Mouse (Mus musculus) adrenal gland, postnatal 25 days (tissue): ENCODE measurements around the gene Srsf1. TPM values are rescaled to one million over a fixed set of nuclear protein-coding genes. Genes with fewer than 3 reads are reported as not detected.
A peak's percentile ranks its signal among the peaks of the same experiment; 100 is the strongest.

ENCODE experiments used
- DNase-seq: peaks from one replicate; pipeline ENCODE4 v3.0.0; 2021; ENCODE audit warnings: mixed read lengths
- long read RNA-seq: library from polyadenylated mRNA; stranded (forward); transcript quantifications from one replicate; pipeline ENCODE4 v2.0.0, GENCODE M21; 2021
- total RNA-seq: library from RNA; stranded (reverse); gene quantifications from 2 replicates; pipeline ENCODE4 v1.2.3, GENCODE M21; 2021

The Srsf1 gene
- 226 and 298 TPM in 2 replicates for total RNA-seq
- long read RNA-seq, full-length matches to known transcripts: 50 of 128 reads
- long read RNA-seq, partial matches to known transcripts: 13 of 128 reads
- long read RNA-seq, other reads (novel, unspliced or antisense): 65 of 128 reads

DNA sequence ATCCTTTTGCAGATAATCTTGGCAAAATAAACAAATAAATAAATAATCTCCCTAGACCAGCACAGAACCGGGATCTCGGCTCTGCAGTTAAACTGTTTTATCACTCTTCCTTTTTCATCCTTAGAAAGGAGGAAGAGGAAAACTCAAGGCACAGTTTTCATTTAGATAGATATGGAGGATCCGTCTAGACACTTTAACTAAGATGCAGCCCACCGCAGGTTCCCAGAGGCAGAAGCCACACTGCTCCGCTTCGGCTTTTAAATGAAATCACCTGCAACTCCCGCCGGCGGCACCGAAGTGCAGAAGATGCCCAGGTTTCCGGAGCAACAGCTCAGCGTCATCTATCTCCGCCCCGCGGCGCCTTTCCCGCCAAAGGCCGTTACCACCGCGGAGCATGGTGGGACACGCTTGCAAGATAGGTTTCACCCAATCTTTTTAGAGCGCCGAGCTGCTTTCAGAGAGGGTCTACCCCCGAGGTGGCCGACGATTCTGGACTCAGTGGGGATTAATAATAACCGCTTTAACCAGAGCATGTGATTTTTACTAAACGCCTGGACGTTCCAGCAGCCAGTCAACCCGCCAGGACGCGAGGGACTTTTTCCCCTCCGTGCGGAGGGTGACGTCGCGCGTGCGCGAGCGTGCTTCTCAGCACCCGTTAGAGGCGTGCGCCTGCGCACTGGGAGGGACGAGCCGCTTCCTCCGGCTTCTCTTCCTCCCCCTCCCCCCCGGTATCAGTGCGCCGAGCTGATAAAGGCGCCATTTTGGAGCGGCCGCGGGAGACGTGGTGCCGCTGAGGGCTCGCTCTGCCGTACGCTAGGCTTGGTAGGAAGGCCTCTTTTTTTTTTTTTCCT is at the start of gene Srsf1:
Gene Srsf1 (plus strand): TSS at position 430 of the 851 bp plus-strand sequence.
- DNase-seq: peak; percentile 99

DNA sequence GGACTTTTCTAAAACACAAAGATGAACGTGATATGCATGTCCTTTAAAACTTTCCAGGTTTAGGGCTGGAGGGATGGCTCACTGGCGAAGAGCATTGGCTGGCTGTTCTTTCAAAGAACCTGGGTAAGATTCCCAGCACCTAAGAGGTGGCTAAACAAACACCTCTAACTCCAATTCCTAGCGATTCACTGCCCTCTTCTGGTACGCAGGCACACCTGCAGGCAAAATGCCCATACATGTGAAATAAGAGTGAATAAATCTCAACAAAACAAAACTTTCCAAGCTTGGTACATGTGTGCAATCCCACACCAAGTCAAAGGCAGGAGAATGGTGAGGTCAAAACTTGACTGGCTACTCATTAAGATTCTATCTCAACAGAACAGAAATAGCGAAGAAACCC is 47.4 kb upstream of the Srsf1 start:
- no peak for DNase-seq

DNA sequence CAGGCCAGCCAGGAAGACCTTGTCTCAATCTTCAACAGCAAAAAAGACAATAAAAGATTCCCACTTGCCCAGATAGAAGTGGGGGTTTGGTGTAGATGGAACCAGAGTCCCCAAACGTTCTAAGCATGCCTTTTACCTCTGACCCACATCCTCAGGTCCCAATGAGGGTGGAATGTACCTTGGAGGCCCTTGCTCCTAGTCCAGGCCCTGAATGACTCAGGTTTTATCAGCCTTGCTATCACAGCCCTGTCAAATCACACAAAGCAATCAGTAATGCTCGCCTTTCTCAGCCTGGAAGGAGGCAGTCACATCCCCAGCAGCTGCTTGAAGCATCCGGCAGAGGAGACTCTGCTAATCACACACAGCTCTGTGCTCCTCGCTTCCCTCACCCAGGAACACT is 44.4 kb upstream of the Srsf1 start:
- no peak for DNase-seq

DNA sequence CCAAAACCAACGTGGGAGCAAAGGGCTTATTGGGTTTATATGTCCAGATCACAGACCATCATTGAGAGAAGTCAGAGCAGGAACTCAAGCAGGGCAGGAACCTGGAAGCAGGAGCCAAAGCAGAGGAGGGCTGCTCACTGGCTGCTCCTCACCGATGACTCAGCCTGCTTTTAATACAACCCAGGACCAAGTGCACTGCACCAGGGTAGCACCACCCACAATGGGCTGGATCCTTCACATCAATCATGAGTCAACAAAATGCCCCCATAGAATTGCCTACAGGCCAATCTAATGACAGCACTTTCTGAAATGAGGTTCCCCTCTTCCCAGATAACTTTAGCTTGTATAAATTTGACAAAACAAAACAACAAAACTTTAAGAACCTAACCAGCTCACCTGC is 43.0 kb upstream of the Srsf1 start:
- DNase-seq: no peak

DNA sequence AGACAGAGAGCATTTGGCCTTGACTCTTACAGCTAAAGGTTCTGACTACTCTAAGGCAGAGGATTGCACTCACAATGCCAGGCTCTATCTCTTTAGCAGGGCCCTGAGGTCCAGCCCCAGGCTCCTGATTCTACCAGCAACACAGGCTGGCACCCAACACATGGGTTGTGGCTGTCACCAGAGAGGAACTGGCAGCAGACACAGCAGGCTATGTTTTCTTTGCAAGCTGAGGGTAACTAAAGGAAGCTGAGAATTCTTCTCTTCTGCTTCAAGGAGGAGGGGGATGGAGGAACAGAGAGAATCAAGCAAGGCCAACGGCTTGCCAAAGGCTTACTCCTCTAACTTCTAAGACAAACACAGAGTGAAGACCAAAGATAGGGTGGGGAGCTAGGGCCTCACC is 38.5 kb upstream of the Srsf1 start:
- no peak for DNase-seq

DNA sequence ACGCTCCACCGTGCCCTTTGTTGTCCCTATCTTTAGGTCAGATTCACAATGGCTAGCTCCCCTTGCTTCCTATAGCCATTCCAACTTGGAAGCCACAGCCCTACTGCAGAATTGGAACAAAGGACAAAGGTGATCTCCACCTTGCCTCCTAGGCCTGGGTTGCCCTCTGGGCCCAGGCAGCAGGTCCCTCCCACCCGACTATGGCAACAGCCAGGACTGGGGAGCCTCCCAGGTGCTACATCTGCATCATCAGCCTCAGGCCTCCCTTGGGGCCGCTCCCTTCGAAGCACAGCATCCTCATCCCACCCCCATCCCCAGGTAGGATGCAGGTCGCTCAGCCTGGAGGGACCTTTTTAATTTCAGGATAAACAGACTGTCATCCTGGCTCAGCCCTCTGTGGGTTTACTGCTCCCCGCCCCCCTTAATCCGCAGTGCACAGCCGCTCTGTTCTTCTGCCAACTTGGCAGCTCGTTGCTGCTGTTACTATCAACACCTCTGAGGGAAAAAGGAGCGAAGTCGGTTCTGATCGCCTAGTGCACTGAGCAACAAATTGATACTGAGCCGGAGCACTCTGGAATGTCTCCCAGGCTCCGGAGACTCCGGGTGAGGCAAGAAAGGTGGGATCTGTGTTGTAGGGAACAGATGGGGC is 37.5 kb upstream of the Srsf1 start:
- DNase-seq: no peak

DNA sequence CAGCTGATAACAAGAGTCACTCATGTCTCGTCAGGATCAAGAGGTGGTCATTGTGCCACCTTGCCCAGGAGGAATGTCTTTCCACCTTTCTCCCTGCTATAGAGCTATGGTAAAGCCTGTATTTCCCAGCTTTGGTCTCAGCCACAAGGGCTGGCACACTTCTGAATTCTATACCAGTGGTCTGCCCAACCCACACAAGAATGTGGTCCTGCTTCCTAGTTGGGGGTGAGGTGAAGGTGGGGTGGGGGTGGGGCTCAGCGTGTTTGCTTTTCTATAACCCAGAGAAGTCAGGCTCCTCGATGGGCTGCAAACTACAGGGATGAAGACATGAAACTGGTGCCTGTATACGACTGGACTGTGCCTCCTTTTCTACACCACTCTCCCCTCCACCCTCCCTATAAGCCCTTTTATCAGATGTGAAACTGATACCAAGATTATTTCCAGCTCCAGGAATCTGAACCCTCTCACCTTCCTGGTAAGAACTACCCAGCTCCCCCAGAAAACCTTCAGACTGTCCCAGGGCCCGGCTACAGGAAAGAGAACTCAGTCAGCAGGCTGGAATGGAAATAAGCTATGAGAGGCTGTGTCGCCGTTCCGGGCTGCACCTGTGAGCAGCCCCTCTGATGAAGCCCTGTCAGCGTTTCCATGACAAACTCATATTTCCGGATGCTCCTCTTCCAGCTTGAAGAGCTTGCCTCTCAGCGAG is 35.8 kb upstream of the Srsf1 start:
- no peak for DNase-seq

DNA sequence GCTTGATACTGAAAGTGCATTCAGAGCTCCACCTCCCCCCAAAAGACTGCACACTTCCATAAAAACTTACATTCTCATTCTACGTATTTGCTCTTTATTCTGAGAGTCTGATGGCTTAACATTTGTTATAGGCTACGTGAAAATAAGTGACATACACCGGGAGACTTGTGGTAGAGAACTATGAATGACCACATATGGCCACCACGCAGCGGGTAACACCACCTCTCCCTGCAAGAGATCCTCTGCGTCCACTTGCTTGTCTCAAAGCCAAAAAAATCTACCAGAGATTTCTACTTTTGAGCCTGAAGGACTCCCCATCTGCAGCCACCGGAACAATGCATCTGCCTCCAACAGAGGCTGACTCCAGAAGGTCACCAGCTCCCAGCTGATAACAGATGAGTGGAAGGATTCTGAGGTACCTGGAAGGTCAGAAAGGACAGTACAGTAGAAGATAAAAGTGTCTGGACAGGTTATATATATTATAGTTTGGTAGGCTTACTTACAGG is 35.2 kb upstream of the Srsf1 start:
- DNase-seq: no peak

DNA sequence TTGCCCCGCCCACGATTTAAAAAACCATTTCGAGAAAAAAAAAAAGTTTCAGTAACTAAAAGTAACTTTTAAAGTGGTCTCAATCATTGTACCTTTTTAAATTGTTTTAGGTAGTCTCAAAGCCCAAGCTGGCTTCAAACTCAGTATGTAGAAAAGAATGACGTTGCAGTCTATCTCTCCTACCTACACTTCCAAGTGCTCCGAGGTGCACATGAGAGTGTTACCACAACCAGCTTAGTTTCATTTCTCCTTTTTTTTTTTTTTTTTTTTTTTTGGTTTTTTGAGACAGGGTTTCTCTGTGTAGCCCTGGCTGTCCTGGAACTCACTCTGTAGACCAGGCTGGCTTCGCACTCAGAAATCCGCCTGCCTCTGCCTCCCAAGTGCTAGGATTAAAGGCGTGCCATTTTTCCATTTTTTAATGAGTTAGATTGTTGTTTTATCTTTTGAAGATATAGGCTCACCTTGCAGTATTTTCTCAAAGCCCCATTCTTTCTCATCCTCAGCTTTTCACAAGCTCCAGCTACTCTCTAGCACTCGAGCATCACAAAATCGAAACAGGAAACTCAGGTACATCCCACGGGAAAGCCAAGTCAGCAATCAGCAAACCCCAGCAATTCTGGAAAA is 34.4 kb upstream of the Srsf1 start:
- no peak for DNase-seq

DNA sequence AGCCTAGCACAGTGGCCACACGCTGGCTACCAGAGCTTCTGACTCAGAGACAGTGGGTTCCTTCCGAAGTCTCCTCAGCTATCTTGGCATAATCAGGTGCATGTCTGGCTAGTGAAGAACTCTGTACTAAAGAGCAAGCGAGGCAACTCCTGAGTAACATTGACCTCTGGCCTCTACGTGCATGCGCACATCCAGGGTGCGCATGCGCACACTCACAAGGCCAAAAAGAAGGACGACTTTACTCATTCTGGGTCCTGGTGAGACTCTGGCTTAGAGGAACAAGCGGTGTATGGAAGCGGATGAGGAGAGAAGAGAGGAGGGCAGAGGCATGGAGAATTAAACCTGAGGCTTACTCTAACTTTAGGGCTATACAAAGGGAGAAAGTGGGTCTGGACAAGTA is 33.5 kb upstream of the Srsf1 start:
- no peak for DNase-seq

DNA sequence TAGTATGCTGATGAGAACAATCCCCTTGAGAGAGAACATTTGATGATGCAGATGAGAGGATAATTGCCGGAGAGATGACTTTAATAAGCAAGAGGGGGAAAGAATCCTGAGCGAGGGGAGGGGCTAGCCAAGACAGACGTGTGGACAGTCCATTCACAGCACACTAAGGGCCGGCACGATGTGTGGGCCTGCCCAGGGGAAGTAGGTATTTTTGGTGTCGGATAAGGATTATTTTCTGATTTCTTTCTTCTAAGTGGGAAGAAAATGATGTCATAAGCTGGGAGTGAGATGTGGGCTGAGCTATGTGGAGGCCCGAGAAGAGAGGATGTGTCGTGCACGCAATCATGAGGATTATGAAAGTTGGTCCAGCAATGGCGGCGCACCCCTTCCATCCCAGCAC is 32.0 kb upstream of the Srsf1 start:
- DNase-seq: no peak

DNA sequence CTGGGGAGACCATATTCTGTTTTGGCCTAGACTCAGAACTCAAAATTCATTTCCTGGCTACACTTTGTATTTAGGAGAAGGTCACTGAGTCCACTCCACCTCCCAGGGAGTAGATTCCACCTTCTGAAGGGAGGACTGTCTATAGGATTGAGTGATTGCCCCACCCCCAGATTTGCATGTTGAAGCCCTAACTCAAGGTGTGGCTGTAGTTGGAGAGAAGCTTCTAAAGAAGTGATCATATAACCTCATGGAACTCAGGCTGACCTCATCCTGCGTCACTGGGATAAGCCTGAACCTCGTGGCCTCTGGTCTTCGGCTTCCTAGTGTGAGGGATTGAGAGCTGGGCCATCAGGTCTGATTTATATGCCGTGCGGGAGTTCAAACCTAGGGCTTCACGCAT is 31.4 kb upstream of the Srsf1 start:
- no peak for DNase-seq

DNA sequence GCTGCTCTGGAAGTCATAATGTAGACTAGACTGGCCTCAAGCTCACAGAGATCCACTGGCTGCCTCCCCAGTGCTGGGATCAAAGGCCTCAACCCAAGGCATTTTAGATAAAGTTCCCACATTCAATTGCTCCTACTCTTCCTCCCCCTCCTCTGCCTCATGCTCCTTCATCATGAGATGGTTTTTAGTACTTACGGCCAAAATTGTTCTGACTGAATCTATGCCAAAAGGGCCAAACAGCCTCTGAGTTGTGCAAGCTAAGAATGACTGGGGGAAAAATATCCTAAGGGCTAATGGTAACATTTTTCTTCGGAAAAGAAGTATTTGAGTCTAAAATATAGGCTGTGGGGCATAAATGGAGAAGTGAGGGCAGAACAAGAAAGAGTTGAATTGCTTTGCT is 23.2 kb upstream of the Srsf1 start:
- no peak for DNase-seq

DNA sequence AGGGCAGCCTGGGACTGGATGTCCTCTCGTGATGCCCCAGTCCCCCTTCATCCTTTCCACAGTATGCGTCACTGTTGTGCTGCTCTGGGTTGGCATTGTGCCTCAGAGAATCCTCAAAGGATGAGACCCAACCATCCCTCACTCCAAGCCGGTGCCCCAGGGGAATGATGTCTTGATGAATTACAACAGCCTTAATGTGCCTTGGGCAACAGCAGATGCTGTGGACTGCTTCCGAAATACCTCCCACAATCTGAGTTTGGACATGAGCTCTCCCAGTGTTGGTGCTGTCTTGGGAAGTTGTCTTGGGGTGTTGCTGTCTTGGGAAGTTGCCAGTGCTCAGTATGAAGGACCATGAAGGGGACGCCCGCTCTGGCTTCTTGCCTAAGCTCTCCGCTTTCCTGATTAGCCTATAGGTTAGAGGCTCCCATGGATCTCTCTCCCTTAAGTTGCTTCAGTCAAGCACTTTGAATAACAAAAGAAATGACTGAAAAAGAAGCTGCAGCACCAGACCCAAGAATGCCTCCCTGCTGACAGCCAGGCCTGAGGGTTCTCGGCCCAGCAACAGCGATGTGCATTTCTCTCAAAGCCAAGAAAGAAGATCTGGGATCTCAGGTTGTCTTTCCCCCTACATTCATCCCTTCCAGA is 19.7 kb upstream of the Srsf1 start:
- DNase-seq: no peak

DNA sequence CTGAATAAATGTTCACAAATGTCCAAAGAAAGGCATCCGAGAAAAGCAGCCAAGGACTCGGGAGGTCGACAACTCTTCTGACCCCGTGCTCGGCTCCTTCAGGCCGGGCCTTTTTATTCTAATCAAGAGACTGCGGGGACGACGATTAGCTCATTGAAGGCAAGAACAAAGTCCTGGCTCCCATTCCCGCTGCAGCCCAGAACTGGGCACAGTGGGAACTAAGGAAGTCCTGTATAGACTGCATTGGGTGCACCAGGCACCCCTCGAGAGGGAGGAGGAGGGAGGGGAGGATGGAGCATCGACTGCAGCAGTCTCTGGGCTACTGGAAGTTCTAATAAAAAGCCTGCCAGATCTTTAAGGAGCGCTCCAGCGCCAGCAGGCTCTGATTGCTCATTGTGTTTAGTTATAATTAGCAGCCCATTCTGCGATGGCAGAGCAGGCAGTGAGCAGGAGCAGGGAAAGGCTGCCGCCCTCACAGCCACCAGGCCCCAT is 18.9 kb upstream of the Srsf1 start:
- DNase-seq: no peak

DNA sequence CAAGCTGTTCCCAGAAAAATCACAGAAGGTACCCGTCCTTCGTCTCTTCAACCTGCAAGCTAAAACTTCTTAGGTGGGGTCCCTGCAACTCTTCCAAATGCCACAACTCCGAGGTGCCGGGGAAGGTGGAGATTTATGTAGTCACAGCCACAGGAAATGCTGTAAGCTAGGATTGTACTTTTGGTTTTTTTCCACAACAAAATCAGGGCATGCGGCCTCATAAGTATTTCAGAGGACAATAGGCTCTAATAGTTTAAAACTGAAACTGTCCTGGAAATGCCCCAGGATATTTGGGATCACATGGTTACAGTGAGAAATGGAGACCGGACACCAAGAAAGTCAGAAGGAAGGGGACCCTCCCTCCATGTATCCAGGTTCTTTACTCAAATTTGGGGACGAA is 17.0 kb upstream of the Srsf1 start:
- DNase-seq: no peak

DNA sequence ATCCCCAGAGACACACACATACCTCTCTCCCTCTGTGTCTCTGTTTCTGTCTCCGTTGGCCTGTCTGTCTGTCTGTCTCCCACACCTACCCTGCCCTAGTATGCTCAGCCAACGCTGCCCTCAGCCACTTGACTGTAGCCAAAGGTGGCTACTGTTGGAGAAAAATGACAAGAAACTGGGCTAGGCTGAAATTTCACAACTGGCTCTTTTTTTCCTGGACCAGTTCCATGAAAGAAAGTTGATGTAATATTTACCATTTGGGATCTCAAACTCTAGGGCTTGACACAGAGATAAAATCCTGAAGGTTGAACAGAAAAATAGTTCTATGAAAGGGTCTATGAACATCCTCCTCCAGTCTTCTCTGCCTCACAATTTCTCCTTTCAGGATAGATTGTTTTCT is 16.3 kb upstream of the Srsf1 start:
- no peak for DNase-seq

DNA sequence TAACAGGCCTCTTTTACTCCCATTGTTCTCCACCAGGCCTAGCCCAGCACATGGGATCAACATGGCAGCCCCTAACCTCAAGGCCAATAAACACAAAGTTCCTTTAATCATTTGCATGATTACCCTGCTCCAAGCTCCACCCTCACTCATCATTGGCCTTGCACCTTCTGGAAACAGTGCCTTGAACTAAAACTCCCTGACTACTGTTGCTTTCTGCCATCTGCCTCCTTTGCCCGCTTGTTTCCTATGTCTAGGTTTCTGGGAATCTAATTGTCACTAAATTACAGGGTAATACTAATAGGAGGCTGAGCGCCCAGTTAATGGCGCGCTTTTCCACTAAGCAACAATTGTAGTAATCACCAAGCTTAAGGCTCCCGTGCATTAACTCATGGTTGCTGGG is 15.4 kb upstream of the Srsf1 start:
- DNase-seq: no peak

DNA sequence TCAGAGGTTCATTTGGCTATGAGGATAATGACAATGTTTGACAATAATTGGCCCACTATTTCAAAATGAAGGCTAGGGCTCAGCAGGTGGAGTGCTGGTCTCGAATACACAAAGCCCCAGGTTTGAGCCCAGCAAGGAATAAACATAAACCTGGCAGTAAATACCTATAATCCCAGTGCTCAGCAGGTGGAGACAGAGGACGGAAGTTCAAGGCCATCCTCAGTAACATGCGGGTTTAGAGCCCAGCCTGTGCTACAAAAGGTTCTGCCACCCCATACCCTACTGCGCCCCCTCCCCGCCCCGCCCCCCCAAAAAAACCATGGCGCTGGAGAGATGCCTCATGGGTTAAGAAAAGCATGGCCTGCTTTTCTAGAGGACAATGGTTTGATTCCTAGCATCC is 11.2 kb upstream of the Srsf1 start:
- no peak for DNase-seq

DNA sequence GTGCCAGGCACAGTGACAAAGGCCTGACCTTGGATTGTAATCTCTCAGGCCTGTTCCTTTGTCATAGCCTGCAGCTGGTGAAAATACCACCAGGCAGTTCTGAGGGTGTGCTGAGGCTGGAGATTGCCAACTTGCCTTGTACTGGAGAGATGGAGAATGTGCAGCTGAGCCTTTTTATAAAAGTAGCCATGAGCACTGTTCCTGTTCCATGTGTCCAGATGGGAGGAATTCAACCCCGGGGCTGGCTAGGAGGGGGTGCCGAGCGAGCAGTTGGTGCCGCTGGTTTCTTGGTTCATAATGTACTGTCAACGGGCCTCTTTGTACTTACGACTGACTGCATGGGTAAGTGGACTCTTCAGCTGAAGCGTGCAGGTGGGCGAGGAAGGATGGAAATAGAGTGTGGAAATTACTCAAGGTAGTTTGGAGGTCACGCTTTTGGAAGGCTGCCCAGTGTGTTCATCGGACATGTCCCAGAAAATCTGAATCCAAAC is 10.4 kb upstream of the Srsf1 start:
- peak; percentile 48 for DNase-seq

DNA sequence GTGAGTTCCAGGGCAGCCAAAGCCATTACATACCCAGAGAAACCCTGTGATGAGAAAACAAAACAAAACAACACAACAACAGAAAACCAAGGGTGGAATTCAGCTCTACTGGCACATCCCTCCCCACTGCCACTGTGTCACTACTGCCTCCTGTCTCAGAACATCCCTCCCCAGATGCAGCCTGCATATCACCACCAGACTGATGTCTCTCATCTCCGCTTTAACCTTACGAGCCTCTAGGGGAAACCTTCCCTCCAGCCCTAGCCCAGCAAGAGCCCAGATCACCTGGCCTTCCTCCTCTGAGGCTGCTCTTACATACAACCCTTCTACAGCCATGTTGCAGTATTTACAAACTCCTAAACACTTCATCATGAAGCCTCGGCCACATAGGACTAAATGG is 9.8 kb upstream of the Srsf1 start:
- no peak for DNase-seq

DNA sequence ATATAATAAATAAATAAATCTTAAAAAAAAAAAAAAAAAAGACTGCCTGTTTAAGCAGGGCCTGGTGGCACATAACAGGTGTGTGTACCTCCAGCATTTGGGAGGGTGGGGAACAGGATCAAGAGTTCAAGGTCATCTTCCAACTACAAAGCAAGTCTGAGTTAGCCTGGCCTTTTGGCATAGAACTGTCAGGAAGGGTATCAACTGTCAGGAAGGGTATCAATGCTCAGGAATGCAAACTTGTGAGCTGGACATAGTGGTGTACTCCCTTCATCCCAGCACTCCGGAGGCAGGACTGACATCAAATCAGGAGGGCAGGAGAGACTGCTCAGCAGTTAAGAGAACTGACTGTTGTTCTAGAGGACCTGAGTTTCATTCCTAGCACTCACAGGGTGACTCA is 8.1 kb upstream of the Srsf1 start:
- no peak for DNase-seq
